Mouse (Mus musculus): ENCODE results near the gene Agrn. TPM values are rescaled to one million over a fixed set of nuclear protein-coding genes. Genes with fewer than 3 reads are reported as not detected.

Agrn gene
- polyA plus RNA-seq, 1 experiment: 8.8 TPM

GRCm38 (mm10) chr4:156136285-156137100, 60.8 kb downstream of the Agrn start:
- Histone ChIP-seq H3K36me3 (ENCODE audit: control insufficient read depth, insufficient read depth, low read length) (no peaks in the 10 kb centered on the region), H3K4me1 (ENCODE audit: control insufficient read depth, insufficient read depth, low read length) (no peaks in the 10 kb centered on the region), H3K27ac (ENCODE audit: control insufficient read depth, insufficient read depth, low read depth, low read length) (no peak overlapping the region), H3K4me3 (ENCODE audit: control insufficient read depth, low read depth, low read length) (no peak overlapping the region), H3K27me3 (ENCODE audit: control insufficient read depth, insufficient read depth, low read length) (no peaks in the 10 kb centered on the region)
- TF ChIP-seq CTCF (IDR thresholded peaks at IDR 0.05; ENCODE audit: control insufficient read depth, insufficient read depth, insufficient replicate concordance, low read depth, low read length): no peak
- TF ChIP-seq POLR2A (IDR thresholded peaks at IDR 0.05; ENCODE audit: control insufficient read depth, low read depth, low read length): no peak

- H3K36me3 ChIP-seq (ENCODE audit: control insufficient read depth, insufficient read depth, low read length): no peaks in the 10 kb centered on the region
- no peak overlapping the region for H3K27ac ChIP-seq (ENCODE audit: control insufficient read depth, insufficient read depth, low read depth, low read length)
- no peak overlapping the region for H3K4me3 ChIP-seq (ENCODE audit: control insufficient read depth, low read depth, low read length)
- no peaks in the 10 kb centered on the region for H3K27me3 ChIP-seq (ENCODE audit: control insufficient read depth, insufficient read depth, low read length)
- H3K4me1 ChIP-seq (ENCODE audit: control insufficient read depth, insufficient read depth, low read length): no peaks in the 10 kb centered on the region
- TF ChIP-seq CTCF (IDR thresholded peaks at IDR 0.05; ENCODE audit: control insufficient read depth, insufficient read depth, insufficient replicate concordance, low read depth, low read length) (no peak), POLR2A (IDR thresholded peaks at IDR 0.05; ENCODE audit: control insufficient read depth, low read depth, low read length) (no peak)
Measured at GRCm38 (mm10) chr4:156135801-156136200, 61.5 kb downstream of the Agrn start.

- H3K4me3 ChIP-seq (ENCODE audit: control insufficient read depth, low read depth, low read length): no peak overlapping the region
Measured at GRCm38 (mm10) chr4:156135112-156135511, 62.2 kb downstream of the Agrn start.

GRCm38 (mm10) chr4:156133943-156134605, 63.2 kb downstream of the Agrn start:
- no peaks in the 10 kb centered on the region for H3K36me3 ChIP-seq (ENCODE audit: control insufficient read depth, insufficient read depth, low read length)
- no peaks in the 10 kb centered on the region for H3K4me1 ChIP-seq (ENCODE audit: control insufficient read depth, insufficient read depth, low read length)
- no peak overlapping the region for H3K4me3 ChIP-seq (ENCODE audit: control insufficient read depth, low read depth, low read length)
- no peak overlapping the region for H3K27ac ChIP-seq (ENCODE audit: control insufficient read depth, insufficient read depth, low read depth, low read length)
- H3K27me3 ChIP-seq (ENCODE audit: control insufficient read depth, insufficient read depth, low read length): no peaks in the 10 kb centered on the region
- no peak for TF ChIP-seq CTCF (IDR thresholded peaks at IDR 0.05; ENCODE audit: control insufficient read depth, insufficient read depth, insufficient replicate concordance, low read depth, low read length)
- TF ChIP-seq POLR2A (IDR thresholded peaks at IDR 0.05; ENCODE audit: control insufficient read depth, low read depth, low read length): no peak

More at GRCm38 (mm10) chr4:156135112-156135511, 62.2 kb downstream of the Agrn start:
- no peak for TF ChIP-seq CTCF (IDR thresholded peaks at IDR 0.05; ENCODE audit: control insufficient read depth, insufficient read depth, insufficient replicate concordance, low read depth, low read length)
- no peak for TF ChIP-seq POLR2A (IDR thresholded peaks at IDR 0.05; ENCODE audit: control insufficient read depth, low read depth, low read length)
- no peaks in the 10 kb centered on the region for H3K36me3 ChIP-seq (ENCODE audit: control insufficient read depth, insufficient read depth, low read length)
- no peaks in the 10 kb centered on the region for H3K4me1 ChIP-seq (ENCODE audit: control insufficient read depth, insufficient read depth, low read length)
- H3K27ac ChIP-seq (ENCODE audit: control insufficient read depth, insufficient read depth, low read depth, low read length): no peak overlapping the region
- H3K27me3 ChIP-seq (ENCODE audit: control insufficient read depth, insufficient read depth, low read length): no peaks in the 10 kb centered on the region

DNA sequence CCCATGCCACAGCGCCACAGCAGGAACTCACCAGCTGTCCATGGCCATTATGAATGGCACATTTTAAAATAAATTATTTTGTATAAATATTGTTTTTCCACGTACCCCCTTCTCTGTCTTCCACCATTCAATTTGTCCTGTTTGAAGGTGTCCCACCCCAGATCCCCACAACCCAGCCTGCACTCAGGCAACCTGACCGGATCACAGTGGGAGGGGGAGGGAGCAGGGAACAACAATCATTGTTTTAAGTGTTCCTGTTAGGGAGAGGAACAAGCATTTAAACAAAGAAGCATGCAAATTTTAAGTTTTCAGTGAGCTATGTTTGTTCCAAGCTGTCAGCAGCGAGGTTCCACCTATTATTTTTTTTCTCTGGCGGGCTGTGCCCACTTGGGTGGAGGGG, 64.0 kb downstream of the Agrn start:
- no peak overlapping the region for H3K4me3 ChIP-seq (ENCODE audit: control insufficient read depth, low read depth, low read length)
- TF ChIP-seq POLR2A (IDR thresholded peaks at IDR 0.05; ENCODE audit: control insufficient read depth, low read depth, low read length): no peak
- TF ChIP-seq CTCF (IDR thresholded peaks at IDR 0.05; ENCODE audit: control insufficient read depth, insufficient read depth, insufficient replicate concordance, low read depth, low read length): no peak
- no peak overlapping the region for H3K27ac ChIP-seq (ENCODE audit: control insufficient read depth, insufficient read depth, low read depth, low read length)
- H3K27me3 ChIP-seq (ENCODE audit: control insufficient read depth, insufficient read depth, low read length): no peaks in the 10 kb centered on the region
- H3K4me1 ChIP-seq (ENCODE audit: control insufficient read depth, insufficient read depth, low read length): no peaks in the 10 kb centered on the region
- no peaks in the 10 kb centered on the region for H3K36me3 ChIP-seq (ENCODE audit: control insufficient read depth, insufficient read depth, low read length)

- H3K27ac ChIP-seq (ENCODE audit: control insufficient read depth, insufficient read depth, low read depth, low read length): no peak overlapping the region
- H3K36me3 ChIP-seq (ENCODE audit: control insufficient read depth, insufficient read depth, low read length): no peaks in the 10 kb centered on the region; the same call in 1 of the 2 replicates
- TF ChIP-seq POLR2A (IDR thresholded peaks at IDR 0.05; ENCODE audit: control insufficient read depth, low read depth, low read length): no peak
- TF ChIP-seq CTCF (IDR thresholded peaks at IDR 0.05; ENCODE audit: control insufficient read depth, insufficient read depth, insufficient replicate concordance, low read depth, low read length): no peak
- no peak overlapping the region for H3K4me3 ChIP-seq (ENCODE audit: control insufficient read depth, low read depth, low read length)
- no peaks in the 10 kb centered on the region for H3K27me3 ChIP-seq (ENCODE audit: control insufficient read depth, insufficient read depth, low read length)
- no peaks in the 10 kb centered on the region for H3K4me1 ChIP-seq (ENCODE audit: control insufficient read depth, insufficient read depth, low read length)
Measured at GRCm38 (mm10) chr4:156130940-156131339, 66.3 kb downstream of the Agrn start.

DNA sequence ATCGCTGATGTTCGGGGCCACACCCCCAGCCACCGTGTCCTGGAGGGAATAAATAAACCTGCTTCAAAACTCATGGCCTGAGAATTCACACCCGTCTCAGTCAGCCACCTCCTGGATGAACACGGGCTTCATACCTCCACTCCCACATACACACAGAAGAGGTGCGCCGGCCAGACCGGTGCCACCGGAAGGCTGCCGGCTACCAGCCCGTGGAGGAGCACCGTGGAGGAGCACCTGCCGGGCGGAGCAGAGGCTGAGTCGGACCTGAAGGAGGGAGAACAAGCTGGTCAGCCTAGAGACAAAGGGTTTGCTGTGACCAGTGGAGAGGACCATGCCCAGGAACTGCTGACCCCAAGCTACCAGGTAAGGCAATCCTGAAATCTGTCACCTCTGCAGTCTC, 66.9 kb downstream of the Agrn start, which contains the start of gene Rnf223:
Gene Rnf223, plus strand, starts transcription at position 78 of the 400 bp plus-strand sequence.
- Histone ChIP-seq H3K36me3 (ENCODE audit: control insufficient read depth, insufficient read depth, low read length) (no peaks in the 10 kb centered on the region; the same call in 1 of the 2 replicates), H3K4me1 (ENCODE audit: control insufficient read depth, insufficient read depth, low read length) (no peaks in the 10 kb centered on the region), H3K4me3 (ENCODE audit: control insufficient read depth, low read depth, low read length) (no peak within 1 kb of the TSS), H3K27me3 (ENCODE audit: control insufficient read depth, insufficient read depth, low read length) (no peaks in the 10 kb centered on the region), H3K27ac (ENCODE audit: control insufficient read depth, insufficient read depth, low read depth, low read length) (no peak within 1 kb of the TSS)
- TF ChIP-seq CTCF (IDR thresholded peaks at IDR 0.05; ENCODE audit: control insufficient read depth, insufficient read depth, insufficient replicate concordance, low read depth, low read length) (no peak), POLR2A (IDR thresholded peaks at IDR 0.05; ENCODE audit: control insufficient read depth, low read depth, low read length) (no peak)
